Mouse (Mus musculus): ENCODE measurements around the gene Krtap17-1. TPM values are rescaled to one million over a fixed set of nuclear protein-coding genes. Genes with fewer than 3 reads are reported as not detected.

Gene Krtap17-1
- total RNA-seq, 2 experiments from 2014 or later, result not detected

- no peak for ATAC-seq (replicated peaks; ENCODE audit: low FRiP score, poor library complexity, severe bottlenecking)
Measured at GRCm38 (mm10) chr11:99982731-99983130, 11.1 kb downstream of the Krtap17-1 start.

- ATAC-seq (replicated peaks; ENCODE audit: low FRiP score, poor library complexity, severe bottlenecking), result no peak
Measured at GRCm38 (mm10) chr11:99978953-99979352, 14.8 kb downstream of the Krtap17-1 start, which contains the start of gene Krtap29-1. Gene Krtap29-1, minus strand, starts transcription at chr11:99979053.

GRCm38 (mm10) chr11:99965961-99966360 is 27.8 kb downstream of the Krtap17-1 start:
- no peak for ATAC-seq (replicated peaks; ENCODE audit: low FRiP score, poor library complexity, severe bottlenecking)

- ATAC-seq (replicated peaks; ENCODE audit: low FRiP score, poor library complexity, severe bottlenecking), result no peak
Measured at GRCm38 (mm10) chr11:99964213-99964612, 29.6 kb downstream of the Krtap17-1 start.

GRCm38 (mm10) chr11:99948175-99948574 is 45.6 kb downstream of the Krtap17-1 start, which contains the start of gene Krtap9-5:
Gene Krtap9-5, plus strand, starts transcription at chr11:99948475.
- no peak for ATAC-seq (replicated peaks; ENCODE audit: low FRiP score, poor library complexity, severe bottlenecking)

Other genes with a start within 250 kb of the Krtap17-1 start
Only the 30 nearest of the 32 such genes appear.
- gene Krtap4-8, start 213.3 kb downstream of the Krtap17-1 start, total RNA-seq (2015; ENCODE audit: low replicate concordance), result not detected in 2 replicates
- not detected in 2 replicates for gene Krtap4-8, start 213.3 kb downstream of the Krtap17-1 start, total RNA-seq (2017; ENCODE audit: low replicate concordance)
- not detected in 2 replicates for gene Krtap4-9, start 208.8 kb downstream of the Krtap17-1 start, total RNA-seq (2015; ENCODE audit: low replicate concordance)
- not detected in 2 replicates for gene Krtap4-9, start 208.8 kb downstream of the Krtap17-1 start, total RNA-seq (2017; ENCODE audit: low replicate concordance)
- not detected in 2 replicates for gene Gm11596, start 200.5 kb downstream of the Krtap17-1 start, total RNA-seq (2015; ENCODE audit: low replicate concordance)
- gene Gm11596, start 200.5 kb downstream of the Krtap17-1 start, total RNA-seq (2017; ENCODE audit: low replicate concordance), result not detected in 2 replicates
- not detected in 2 replicates for gene Gm11569, start 195.1 kb downstream of the Krtap17-1 start, total RNA-seq (2015; ENCODE audit: low replicate concordance)
- gene Gm11569, start 195.1 kb downstream of the Krtap17-1 start, total RNA-seq (2017; ENCODE audit: low replicate concordance), result not detected in 2 replicates
- not detected in 2 replicates for gene Gm11554, start 189.5 kb downstream of the Krtap17-1 start, total RNA-seq (2015; ENCODE audit: low replicate concordance)
- gene Gm11554, start 189.5 kb downstream of the Krtap17-1 start, total RNA-seq (2017; ENCODE audit: low replicate concordance), result not detected in 2 replicates
- gene Krtap4-13, start 184.1 kb downstream of the Krtap17-1 start, total RNA-seq (2015; ENCODE audit: low replicate concordance), result not detected in 2 replicates
- not detected in 2 replicates for gene Krtap4-13, start 184.1 kb downstream of the Krtap17-1 start, total RNA-seq (2017; ENCODE audit: low replicate concordance)
- gene Gm11564, start 178.3 kb downstream of the Krtap17-1 start, total RNA-seq (2015; ENCODE audit: low replicate concordance), result not detected in 2 replicates
- not detected in 2 replicates for gene Gm11564, start 178.3 kb downstream of the Krtap17-1 start, total RNA-seq (2017; ENCODE audit: low replicate concordance)
- gene 2300003K06Rik, start 155.9 kb downstream of the Krtap17-1 start, total RNA-seq (2015; ENCODE audit: low replicate concordance), result not detected in 2 replicates
- gene 2300003K06Rik, start 155.9 kb downstream of the Krtap17-1 start, total RNA-seq (2017; ENCODE audit: low replicate concordance), result not detected in 2 replicates
- gene Krtap4-16, start 142.4 kb downstream of the Krtap17-1 start, total RNA-seq (2015; ENCODE audit: low replicate concordance), result not detected in 2 replicates
- gene Krtap4-16, start 142.4 kb downstream of the Krtap17-1 start, total RNA-seq (2017; ENCODE audit: low replicate concordance), result not detected in 2 replicates
- gene Gm11568, start 136.1 kb downstream of the Krtap17-1 start, total RNA-seq (2015; ENCODE audit: low replicate concordance), result not detected in 2 replicates
- gene Gm11568, start 136.1 kb downstream of the Krtap17-1 start, total RNA-seq (2017; ENCODE audit: low replicate concordance), result not detected in 2 replicates
- gene Gm11559, start 129.5 kb downstream of the Krtap17-1 start, total RNA-seq (2015; ENCODE audit: low replicate concordance), result not detected in 2 replicates
- gene Gm11559, start 129.5 kb downstream of the Krtap17-1 start, total RNA-seq (2017; ENCODE audit: low replicate concordance), result not detected in 2 replicates
- not detected in 2 replicates for gene Krtap9-1, start 120.6 kb downstream of the Krtap17-1 start, total RNA-seq (2015; ENCODE audit: low replicate concordance)
- gene Krtap9-1, start 120.6 kb downstream of the Krtap17-1 start, total RNA-seq (2017; ENCODE audit: low replicate concordance), result not detected in 2 replicates
- not detected in 2 replicates for gene Gm11567, start 114.8 kb downstream of the Krtap17-1 start, total RNA-seq (2015; ENCODE audit: low replicate concordance)
- gene Gm11567, start 114.8 kb downstream of the Krtap17-1 start, total RNA-seq (2017; ENCODE audit: low replicate concordance), result not detected in 2 replicates
- not detected in 2 replicates for gene Krtap31-1, start 86.1 kb downstream of the Krtap17-1 start, total RNA-seq (2015; ENCODE audit: low replicate concordance)
- not detected in 2 replicates for gene Krtap31-1, start 86.1 kb downstream of the Krtap17-1 start, total RNA-seq (2017; ENCODE audit: low replicate concordance)
- gene Gm11565, start 79.2 kb downstream of the Krtap17-1 start, total RNA-seq (2015; ENCODE audit: low replicate concordance), result not detected in 2 replicates
- gene Gm11565, start 79.2 kb downstream of the Krtap17-1 start, total RNA-seq (2017; ENCODE audit: low replicate concordance), result not detected in 2 replicates
- not detected in 2 replicates for gene Krtap31-2, start 57.7 kb downstream of the Krtap17-1 start, total RNA-seq (2015; ENCODE audit: low replicate concordance)
- not detected in 2 replicates for gene Krtap31-2, start 57.7 kb downstream of the Krtap17-1 start, total RNA-seq (2017; ENCODE audit: low replicate concordance)
- not detected in 2 replicates for gene Krtap9-5, start 45.5 kb downstream of the Krtap17-1 start, total RNA-seq (2015; ENCODE audit: low replicate concordance)
- not detected in 2 replicates for gene Krtap9-5, start 45.5 kb downstream of the Krtap17-1 start, total RNA-seq (2017; ENCODE audit: low replicate concordance)
- not detected in 2 replicates for gene Krtap29-1, start 14.9 kb downstream of the Krtap17-1 start, total RNA-seq (2015; ENCODE audit: low replicate concordance)
- gene Krtap29-1, start 14.9 kb downstream of the Krtap17-1 start, total RNA-seq (2017; ENCODE audit: low replicate concordance), result not detected in 2 replicates
- gene Krtap16-1, start 7.4 kb downstream of the Krtap17-1 start, total RNA-seq (2015; ENCODE audit: low replicate concordance), result not detected in 2 replicates
- not detected in 2 replicates for gene Krtap16-1, start 7.4 kb downstream of the Krtap17-1 start, total RNA-seq (2017; ENCODE audit: low replicate concordance)
- not detected in 2 replicates for gene Krt33a, start 22.2 kb upstream of the Krtap17-1 start, total RNA-seq (2015; ENCODE audit: low replicate concordance)
- not detected in 2 replicates for gene Krt33a, start 22.2 kb upstream of the Krtap17-1 start, total RNA-seq (2017; ENCODE audit: low replicate concordance)
- not detected in 2 replicates for gene Krt33b, start 35.9 kb upstream of the Krtap17-1 start, total RNA-seq (2015; ENCODE audit: low replicate concordance)
- gene Krt33b, start 35.9 kb upstream of the Krtap17-1 start, total RNA-seq (2017; ENCODE audit: low replicate concordance), result not detected in 2 replicates
- not detected in 2 replicates for gene Krt34, start 47.6 kb upstream of the Krtap17-1 start, total RNA-seq (2015; ENCODE audit: low replicate concordance)
- not detected in 2 replicates for gene Krt34, start 47.6 kb upstream of the Krtap17-1 start, total RNA-seq (2017; ENCODE audit: low replicate concordance)
- not detected in 2 replicates for gene Krt31, start 56.6 kb upstream of the Krtap17-1 start, total RNA-seq (2015; ENCODE audit: low replicate concordance)
- not detected in 2 replicates for gene Krt31, start 56.6 kb upstream of the Krtap17-1 start, total RNA-seq (2017; ENCODE audit: low replicate concordance)
- not detected in 2 replicates for gene Krt32, start 94.2 kb upstream of the Krtap17-1 start, total RNA-seq (2015; ENCODE audit: low replicate concordance)
- not detected in 2 replicates for gene Krt32, start 94.2 kb upstream of the Krtap17-1 start, total RNA-seq (2017; ENCODE audit: low replicate concordance)
- gene Krt35, start 102.2 kb upstream of the Krtap17-1 start, total RNA-seq (2015; ENCODE audit: low replicate concordance), result not detected in 2 replicates
- gene Krt35, start 102.2 kb upstream of the Krtap17-1 start, total RNA-seq (2017; ENCODE audit: low replicate concordance), result not detected in 2 replicates
- not detected in 2 replicates for gene Krt36, start 111.6 kb upstream of the Krtap17-1 start, total RNA-seq (2015; ENCODE audit: low replicate concordance)
- not detected in 2 replicates for gene Krt36, start 111.6 kb upstream of the Krtap17-1 start, total RNA-seq (2017; ENCODE audit: low replicate concordance)
- not detected in 2 replicates for gene Krt13, start 127.6 kb upstream of the Krtap17-1 start, total RNA-seq (2015; ENCODE audit: low replicate concordance)
- not detected in 2 replicates for gene Krt13, start 127.6 kb upstream of the Krtap17-1 start, total RNA-seq (2017; ENCODE audit: low replicate concordance)
- not detected in 2 replicates for gene Krt15, start 141.9 kb upstream of the Krtap17-1 start, total RNA-seq (2015; ENCODE audit: low replicate concordance)
- gene Krt15, start 141.9 kb upstream of the Krtap17-1 start, total RNA-seq (2017; ENCODE audit: low replicate concordance), result not detected in 2 replicates
- not detected in 2 replicates for gene Krt19, start 154.7 kb upstream of the Krtap17-1 start, total RNA-seq (2015; ENCODE audit: low replicate concordance)
- gene Krt19, start 154.7 kb upstream of the Krtap17-1 start, total RNA-seq (2017; ENCODE audit: low replicate concordance), result not detected in 2 replicates
- gene Krt9, start 199.3 kb upstream of the Krtap17-1 start, total RNA-seq (2015; ENCODE audit: low replicate concordance), result not detected in 2 replicates
- not detected in 2 replicates for gene Krt9, start 199.3 kb upstream of the Krtap17-1 start, total RNA-seq (2017; ENCODE audit: low replicate concordance)

Data from erythroid progenitor cell, adult 5-6 weeks (primary cell).